Mouse (Mus musculus): ENCODE data around the gene Aggf1.
"Not testable (repeated sequence)": the region's sequence is repeated elsewhere in the genome, so short reads cannot be mapped to it uniquely, and the experiment has no call there.

Gene Aggf1

DNA sequence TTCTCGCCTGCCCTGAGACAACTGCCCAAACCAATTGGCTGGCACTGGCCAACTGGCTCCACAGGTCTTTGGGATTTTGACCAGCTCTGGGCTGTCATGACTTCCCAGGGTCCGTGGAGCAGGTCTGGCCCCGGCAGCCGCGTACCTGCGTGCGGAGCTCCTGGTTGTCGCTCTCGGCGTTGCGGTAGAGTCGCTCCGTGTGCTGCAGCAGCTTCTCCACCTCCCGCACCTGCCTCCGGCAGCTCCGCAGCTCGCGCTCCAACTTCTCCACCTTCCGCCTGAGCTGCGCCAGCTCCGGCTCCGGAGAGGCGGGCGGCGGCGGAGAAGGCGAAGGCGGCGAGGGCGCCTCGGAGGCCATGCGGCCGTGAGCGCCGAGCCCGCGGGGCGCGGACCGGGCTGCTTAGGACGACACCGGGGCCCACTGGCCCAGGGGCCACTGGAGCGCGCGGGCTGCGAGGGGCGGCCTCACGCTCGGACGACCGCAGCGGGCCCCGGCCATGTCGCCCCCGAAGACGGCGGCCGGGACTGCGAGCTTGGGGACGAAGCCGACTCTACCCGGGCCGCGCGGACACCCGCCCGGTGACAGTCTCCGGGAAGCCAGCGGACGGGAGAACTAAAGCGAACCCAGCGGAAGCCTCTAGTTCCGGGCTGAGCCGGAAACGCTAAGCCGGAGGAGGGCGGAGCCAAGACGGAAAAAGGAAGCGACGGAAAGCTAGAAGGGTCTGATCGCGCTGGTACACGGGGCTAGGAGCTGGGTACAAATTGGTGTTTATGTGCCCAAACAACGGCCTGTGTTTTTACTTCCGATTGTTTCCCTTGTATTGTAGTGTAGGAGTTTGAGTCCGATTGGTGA is at the start of gene Aggf1:
Aggf1 (minus strand) TSS at position 652 of the 853 bp plus-strand sequence.
- DNase-seq: peak; percentile 95

DNA sequence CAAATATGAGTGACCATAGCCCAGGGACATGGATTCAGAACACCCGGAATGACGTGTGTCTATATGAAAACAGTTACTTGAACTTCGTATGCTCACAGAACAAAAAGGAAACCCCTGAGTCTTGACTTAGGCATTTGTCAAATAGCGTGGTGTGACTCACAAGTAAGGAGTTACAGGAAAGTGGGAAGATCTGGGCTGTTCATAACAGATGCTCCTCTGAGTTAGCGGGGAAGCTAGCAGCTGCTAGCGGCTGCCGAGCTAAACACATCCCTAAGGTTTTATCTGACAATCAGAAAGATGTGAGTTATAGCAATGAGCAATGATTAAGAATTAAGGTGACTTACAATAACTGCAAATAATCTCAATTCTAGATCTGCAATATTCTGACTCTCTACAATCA is 49.8 kb upstream of the Aggf1 start:
- DNase-seq: no peak

DNA sequence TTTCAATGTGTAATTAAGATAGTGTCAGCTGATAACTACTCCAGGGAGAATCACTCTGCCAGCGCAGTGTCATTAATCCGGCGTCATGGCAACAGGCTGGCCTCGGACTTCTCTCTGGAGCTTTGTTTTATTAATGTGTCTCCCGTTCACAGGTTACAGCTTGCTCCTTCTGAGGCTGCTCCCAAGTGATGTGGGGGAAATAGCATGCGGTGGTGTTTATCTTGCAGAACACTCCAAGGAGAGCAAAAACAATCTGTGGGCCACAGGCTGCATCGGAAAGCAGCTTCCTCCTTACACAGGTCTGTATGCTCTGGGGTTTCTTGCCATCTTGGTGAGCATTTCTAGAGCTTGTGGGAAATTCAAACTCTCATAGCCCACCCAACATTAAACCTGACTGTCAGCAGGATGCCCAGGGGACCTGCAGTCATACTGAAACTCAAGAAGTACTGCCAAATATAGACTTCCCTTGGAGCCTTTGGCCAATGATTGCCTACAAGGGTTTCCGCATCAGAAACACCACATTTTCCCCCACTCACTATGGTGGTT is 44.1 kb upstream of the Aggf1 start:
- DNase-seq: no peak

DNA sequence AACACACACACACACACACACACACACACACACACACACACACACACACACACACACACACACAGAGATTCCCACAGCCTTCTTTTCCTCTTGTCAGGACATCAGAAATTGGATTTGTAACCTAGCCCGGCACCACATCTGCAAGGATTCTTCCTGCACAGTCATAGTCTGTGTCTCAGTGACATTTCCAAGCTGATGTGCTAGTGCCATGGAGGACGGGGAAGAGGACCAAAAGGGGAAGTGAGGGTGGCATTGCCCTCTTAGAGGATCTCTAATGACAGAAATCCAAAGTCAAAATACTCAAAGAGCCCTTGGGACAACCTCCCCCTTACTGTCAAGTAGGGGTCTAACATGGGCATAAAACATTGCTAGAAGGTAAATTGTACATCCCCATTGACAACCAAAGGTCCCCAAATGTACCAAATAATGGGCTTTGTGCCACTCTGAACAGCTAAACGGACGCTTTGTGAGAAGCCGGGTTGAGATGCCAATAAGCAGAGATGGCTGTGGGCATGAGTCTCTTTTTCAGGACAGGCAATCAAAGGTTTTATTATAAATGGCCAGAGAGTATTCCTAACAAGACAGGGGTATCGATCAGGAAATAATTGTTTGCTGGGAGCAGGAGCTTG is 43.5 kb upstream of the Aggf1 start:
- DNase-seq: no peak

DNA sequence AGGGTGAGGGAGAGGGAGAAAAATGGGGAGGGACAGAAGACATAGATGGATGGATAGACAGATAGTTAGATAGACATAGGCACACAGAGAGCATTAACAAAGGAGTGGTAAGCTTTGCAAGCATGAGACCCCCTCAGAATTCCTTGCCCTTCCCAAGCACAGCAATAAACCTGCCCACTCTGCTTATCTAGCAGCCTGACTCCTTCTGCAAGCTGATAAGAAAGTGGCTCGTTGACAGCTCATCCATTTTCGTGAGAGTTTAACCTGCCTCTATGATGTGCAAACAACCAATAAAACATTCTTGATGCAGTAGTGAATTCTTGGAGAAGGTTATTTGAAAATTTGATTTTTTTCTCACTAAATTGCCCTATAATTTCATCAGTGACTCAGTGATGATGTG is 37.1 kb upstream of the Aggf1 start:
- no peak for DNase-seq

DNA sequence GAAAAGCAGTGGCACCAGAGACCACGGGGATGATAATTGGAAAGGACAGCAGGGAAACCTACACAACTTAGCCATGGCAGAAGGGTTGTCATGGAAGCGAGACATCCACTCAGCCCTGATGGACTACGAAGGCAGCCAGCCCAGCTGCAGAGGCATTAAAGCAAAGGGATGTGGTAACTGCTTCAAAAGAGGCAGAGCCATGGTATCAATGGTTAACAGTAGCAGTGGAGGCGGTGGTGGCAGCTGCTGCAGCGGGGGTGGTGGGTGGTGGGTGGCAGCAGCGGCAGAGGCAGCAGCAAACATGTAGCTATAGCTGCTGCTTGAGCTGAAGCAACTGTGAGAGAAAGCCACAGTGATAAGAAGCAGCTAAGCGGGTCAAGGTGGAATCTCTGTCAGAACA is 18.1 kb upstream of the Aggf1 start:
- DNase-seq: no peak

DNA sequence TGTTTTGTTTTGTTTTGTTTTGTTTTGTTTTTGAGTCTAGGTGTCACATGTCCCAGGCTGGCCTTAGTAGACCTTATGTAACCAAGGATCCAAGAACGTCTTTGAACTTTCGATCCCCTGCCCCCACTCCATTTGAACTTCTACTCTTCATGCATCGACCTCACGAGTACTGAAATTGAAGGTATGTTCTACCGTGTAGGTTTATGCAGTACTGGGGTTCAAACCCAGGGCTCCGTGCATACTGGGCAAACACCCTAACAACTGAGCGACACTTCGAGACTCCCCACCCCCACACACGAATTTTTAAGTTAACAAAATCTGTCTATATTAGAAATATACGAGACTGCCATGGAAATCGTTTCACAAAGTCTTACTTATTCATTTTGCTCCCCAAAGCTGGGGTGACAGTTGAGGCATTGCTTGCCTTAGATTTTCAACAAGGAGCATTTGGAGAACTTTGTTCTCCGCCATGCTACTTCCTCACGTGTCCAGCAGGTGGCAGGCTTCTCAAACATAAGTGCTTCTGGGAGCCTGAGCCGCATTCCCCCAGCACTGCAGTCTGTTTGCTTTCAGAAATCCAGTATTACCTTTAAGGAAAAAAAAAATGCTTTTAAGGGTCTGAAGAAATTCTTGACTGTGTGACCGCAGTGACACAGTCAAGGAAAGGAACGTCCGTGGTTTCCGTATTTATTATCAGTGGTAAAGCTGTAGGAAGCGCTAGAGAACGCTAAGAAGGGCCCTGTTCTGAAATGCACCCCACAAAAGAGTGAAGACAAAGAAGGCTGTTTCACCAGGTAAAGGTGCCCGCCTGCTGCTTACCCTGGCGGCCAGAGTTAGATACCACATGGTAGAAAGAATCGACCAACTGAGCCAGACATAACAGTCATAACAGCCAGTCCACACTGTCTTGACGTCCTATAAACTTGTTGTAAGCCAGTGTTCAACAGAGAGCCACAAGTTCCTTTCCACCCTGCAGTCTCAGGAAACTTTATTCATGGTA is 15.0 kb upstream of the Aggf1 start:
- DNase-seq: peak; percentile 79

DNA sequence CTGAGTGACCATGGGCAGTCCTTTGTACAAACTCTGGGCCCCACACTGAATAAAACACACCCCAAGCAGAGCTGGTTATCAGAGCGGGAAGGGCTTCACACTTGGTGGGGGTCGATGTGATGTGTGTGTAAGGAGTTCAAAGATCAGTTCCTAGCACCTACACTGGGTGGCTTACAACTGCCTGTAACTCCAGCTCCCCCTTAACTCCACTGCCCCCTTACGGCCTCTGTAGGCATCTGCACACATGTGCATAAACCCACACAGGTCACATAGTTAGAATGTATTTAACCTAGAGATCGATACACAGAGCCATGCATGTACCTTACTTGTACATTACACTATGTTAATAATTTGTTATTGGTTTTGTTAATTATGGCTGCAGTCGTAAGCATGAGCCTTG is 13.1 kb upstream of the Aggf1 start:
- DNase-seq: no peak

DNA sequence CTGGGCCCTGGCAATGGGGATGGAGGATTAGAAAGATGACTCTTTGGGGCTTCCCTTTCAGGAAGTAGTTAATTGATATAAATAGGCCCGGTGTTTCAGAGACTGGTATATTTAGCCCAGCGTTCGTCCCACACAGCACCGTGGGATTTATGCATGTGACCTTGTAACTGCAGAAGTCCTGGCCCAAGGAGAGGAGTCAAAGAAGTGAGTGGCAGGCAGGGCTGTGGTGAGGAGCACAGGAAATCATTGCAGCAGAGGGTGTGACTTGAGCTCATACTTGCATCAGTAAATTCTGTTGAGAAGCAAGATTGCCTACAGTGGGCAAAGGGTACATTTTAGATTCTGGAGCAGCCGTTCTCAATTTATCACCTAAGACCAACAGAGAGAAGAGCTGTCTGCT is 7.3 kb upstream of the Aggf1 start:
- no peak for DNase-seq

DNA sequence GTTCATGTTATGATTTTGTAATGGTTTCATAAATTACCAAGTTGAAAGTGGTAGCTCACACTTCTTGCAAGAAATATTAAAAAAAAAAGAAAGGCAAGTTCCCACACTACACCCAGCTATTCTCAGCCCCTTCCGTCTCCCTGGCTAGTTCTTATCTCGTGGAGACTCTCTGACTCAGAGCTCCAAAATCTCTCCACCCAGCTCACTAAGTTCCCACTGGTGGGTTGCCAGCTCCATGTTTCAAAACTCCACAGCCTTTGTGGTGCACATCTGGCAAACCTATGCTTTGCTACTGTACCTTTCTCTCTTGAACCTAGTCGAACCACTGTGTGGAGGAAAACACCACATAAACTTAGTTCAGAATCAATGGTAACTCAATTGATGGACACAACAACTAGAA is 3.5 kb upstream of the Aggf1 start:
- no peak for DNase-seq

DNA sequence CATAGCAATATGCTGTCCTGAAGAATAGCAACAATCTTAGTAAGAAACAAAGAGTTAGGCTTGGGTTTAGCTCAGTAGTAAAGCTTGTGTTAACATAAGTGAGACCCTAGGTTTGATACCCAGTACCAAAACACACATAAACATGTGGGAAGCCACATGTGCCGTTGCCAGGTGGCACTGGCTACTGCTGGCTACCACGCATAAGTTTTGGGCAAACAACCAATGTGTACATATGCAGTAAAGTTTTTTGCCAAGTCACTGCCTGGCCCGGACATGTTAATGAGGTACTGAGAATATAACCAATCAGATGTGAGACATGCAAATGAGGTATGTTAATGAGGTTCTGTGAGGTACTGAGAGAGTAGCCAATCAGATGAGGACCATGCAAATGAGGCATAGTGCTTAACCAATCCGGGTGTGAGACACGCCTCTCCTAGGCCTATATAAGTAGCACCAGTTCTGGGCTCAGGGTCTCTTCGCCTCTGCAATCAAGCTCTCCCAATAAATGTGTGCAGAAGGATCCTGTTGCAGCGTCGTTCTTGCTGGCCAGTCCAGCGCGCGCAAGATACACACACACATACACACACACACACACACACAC is 1.6 kb upstream of the Aggf1 start:
- not testable (repeated sequence) for DNase-seq

DNA sequence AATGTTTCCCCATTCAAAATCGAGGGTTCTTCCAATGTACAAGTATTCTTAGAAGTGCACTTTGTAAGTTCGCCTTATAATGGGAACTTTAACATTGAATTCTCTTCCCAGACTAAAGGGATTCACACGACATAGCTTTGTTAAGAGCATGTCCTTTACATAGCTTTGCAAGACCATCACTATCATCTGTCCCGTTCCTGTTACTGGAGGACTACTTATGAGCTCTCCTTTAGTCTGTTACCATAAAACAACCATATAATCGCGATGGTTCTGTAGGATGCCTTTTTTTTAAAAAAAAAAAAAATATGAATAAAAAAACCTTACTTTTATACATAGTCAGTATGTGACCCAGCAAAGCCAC is 382 bp upstream of the Aggf1 start:
- no peak for DNase-seq

DNA sequence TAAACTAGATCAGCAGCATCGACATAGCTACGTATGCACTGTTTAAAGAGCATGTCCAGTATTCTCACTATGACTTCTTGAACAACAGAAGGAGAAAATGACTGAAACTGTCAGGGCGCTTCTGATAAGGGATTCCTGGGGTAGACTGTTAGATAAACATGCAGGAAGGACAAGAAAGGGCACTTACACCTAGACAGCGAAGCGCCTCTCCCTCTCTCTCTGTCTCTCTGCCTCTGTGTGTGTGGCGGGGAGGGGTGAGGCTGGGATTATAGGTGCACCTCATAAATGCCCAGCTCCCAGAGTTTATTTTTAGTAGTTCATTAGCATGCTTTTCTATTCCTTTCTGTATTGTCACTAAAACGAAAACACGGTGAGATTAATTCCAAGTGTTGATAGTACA is 8.8 kb downstream of the Aggf1 start:
- DNase-seq: no peak

DNA sequence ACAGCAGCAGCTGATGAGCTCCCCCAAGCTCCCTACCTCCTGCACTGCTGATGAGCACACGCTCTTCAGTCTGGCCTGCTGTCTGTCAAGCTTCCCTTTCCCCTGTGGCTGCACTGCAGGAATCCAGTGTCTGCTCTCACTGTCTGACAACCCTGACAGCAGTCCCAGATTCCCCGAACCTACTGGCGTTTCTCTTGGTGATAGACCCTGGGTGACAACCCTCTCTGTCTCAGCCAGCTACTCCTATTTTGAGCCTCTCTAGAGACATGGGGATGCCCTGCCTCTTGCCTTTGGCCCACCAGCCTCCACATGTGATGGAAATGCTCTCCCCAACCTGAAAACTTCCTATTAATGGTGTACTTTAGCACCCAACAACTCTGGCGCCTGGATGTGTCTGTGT is 11.7 kb downstream of the Aggf1 start:
- DNase-seq: no peak

DNA sequence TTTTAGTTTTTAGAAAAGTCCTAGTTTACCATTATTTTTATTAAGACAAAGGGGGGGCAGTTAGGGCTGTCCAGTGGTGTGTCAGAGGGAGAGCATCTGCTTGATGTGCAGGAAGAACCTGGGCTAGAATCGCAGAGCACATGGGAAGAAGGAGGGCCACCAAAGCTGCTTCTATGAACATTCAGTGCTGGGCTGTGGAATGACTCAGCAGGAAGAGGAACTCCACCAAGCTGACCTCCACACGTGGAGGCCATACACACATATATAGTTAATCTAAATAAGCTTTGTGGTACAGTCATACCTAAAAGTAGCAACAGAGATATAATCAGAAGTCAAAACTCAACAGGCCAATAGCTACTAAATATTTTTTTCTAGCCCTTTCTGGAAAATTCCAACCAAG is 16.9 kb downstream of the Aggf1 start:
- no peak for DNase-seq

DNA sequence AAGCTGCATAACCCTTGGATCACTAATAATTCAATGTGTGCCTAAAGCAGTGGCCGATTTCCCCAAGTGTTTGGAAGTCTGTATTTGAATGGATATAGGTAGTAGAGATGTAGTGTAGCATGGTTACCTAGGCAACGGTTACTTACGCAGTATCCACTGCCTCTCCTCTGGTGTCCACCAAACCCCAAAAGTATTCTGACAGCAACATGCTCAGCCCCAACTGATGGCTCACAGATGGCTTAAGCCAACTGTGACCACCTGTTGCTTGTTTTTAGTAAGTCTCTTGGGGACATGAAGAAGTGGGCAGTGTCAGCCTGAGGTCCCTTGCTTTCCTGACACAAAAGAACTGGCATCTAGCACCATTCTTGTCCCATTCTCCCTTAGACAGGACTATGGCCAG is 26.7 kb downstream of the Aggf1 start:
- no peak for DNase-seq

DNA sequence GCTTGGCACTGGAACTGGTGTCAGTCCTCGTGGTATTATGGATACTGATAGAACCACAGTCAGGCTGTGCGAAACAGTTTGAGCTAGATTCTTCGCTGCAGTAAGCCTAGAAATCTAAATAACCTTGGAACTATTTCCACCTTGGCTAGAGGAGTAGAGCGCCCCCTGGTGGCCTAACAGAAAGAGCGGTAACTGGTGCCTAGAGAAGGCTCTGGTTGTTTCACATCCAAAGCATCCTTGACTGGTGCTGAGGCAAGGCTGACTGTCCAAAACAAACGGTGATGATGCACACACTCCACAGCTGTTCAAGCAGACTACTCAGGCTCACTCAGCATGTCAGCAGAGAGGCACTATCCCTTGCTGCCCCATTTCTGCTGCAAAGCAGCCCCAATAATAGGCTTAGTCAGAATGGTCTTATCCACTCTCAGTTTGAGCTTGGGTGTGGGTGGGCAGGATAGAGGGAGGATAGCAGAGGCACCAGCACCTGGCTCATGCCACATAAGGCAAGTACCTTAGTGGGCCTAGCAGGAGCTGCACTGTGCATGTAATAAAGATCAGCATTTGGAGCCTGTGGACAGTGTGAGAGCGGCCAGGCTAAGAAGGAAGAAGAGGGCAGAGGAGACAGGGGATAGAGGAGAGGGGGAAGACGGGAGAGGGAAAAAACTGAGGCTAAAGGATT is 28.0 kb downstream of the Aggf1 start:
- DNase-seq: peak; percentile 83

DNA sequence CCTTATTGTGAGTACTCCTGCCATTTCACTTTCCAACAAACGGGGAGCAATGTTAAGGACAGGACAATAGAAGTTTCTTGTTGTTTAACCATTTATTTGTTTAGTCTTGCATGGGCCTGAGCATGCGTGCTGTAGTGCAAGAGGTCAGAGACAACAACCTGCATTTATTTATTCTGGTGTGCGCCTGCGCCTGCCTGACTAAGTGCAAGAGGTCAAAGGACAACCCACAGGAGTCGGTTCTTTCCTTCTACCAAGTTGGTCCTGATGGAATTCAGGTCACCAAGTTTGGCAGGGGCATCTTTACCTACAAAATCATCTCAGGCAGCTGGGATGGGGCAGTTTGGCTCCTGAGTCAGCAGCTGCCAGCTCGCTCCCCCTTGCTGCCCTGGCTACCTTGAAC is 29.3 kb downstream of the Aggf1 start:
- DNase-seq: peak; percentile 58

DNA sequence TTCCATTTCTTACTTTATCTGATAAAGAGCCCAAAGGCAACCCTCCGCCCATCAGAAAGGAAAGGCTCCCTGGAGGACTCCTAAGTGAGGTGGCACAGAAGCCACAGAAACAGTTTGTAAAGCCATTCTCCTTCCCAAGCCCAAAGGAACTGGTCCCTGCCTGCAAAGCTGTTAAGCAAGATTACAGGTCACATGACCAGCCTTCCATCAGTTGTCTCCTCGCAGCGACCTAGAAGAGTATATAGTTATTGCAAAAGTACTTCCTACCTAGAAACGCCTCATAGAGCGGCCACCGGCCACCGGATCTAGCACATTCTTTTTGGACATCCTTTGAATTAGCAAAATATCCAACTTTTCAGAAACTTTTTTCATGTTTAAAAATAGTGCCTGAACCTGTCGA is 31.7 kb downstream of the Aggf1 start:
- no peak for DNase-seq

DNA sequence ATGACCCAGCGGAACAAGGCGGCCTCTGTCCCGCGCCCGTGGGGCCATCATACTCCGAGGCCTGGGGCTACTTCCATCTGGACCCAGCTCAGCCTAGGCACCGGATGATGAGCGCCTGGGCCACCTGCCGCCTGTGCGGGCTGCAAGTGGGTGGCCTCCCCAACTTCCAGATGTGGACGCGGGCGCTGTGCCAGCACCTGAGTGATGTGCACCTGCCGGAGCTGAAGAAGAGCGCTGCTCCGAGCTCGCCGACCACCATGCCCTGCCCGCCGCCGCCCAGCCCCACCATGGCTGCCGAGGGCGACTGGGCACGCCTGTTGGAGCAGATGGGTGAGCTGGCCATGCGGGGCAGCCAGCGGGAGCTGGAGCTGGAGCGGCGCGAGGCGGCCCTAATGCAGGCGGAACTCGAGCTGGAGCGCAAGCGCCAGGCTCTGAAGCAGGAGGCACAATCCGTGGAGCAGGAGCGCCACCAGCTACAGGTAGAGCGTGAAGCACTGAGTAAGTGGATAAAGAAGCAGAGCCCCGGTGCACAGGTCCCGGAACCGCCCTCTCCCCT is 39.0 kb downstream of the Aggf1 start:
- DNase-seq: no peak

DNA sequence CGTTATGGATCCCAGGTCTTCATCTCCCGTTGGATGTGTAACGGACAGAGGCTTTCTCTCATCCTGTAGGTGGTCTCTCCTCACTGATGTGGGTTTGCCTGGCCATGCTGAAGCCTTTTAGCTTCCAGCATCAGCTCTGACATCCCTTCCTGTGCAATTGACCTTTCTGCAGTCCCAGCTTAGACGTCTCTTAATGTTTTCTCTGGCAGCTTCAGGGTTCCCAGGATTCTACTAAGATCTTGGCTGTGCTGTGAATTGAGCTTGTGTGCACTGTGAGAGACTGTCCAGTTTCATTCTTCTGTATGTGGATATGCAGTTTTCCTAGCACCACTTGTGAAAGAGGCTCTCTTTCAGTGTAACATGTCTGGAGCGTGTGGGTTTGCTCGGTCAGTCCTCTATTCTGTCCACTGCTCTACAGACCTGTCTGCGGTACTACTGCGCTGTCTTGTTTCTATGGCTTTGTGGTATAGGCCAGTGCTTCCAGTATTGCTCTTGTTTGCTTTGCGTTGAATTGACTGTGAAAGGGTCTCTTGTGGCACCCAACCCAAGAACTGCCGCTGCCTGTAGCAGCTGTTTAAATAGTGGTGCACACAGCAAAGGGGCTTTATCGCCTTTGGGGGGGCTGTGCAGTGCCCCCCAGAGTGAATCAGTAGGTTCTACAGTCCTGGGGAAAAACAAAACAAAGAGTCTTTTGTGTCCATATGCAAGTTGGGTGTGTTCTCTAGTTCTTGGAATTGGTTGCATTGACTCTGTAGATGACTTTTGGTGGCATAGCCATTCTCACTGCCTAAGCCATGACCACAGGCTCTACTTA is 42.9 kb downstream of the Aggf1 start:
- no peak for DNase-seq

Measured in kidney, adult 9 months (tissue).